Mouse (Mus musculus) CD4-positive, CD25-positive, alpha-beta regulatory T cell, adult 2 months (primary cell): Measurements from ENCODE around the gene Mfn1.

Experiments
- DNase-seq: peaks from one replicate; pipeline ENCODE4 v3.0.0-alpha.2; 2012; ENCODE audit warnings: low read depth, low spot score

Gene Mfn1

DNA sequence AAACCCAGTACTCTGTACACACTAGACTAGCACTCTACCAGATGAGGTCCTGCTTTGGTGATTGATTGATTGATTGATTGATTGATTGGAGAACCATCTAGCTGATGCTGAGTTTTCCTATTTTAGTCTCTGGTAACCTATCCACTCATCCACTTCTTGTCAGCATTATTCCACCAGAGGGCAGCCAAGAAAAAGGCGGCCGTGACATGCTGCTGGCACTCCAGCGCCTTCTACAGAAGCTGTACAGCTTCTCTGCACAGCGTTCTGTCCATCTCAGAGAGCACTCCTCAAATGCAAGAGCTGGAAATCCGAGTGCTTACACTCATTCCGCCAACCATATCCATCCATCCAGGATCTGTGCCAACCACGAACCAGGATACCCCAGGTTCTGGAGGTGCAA, 81.3 kb downstream of the Mfn1 start:
- peak; percentile 42 for DNase-seq

- no peak for DNase-seq
Observed at GRCm38 (mm10) chr3:32611606-32612170, 82.4 kb downstream of the Mfn1 start.

GRCm38 (mm10) chr3:32614786-32615185, 85.5 kb downstream of the Mfn1 start:
- DNase-seq: no peak

- peak; percentile 33 for DNase-seq
Observed at GRCm38 (mm10) chr3:32615376-32615775, 86.1 kb downstream of the Mfn1 start.

GRCm38 (mm10) chr3:32616006-32616330, 86.7 kb downstream of the Mfn1 start:
- peak; percentile 7 for DNase-seq

GRCm38 (mm10) chr3:32616331-32617052, 87.2 kb downstream of the Mfn1 start, which contains the start of gene Gnb4:
Gnb4 (minus strand) TSS chr3:32616585.
- DNase-seq: peak; percentile 62

GRCm38 (mm10) chr3:32617053-32617642, 87.9 kb downstream of the Mfn1 start:
- DNase-seq: no peak

GRCm38 (mm10) chr3:32621658-32622057, 92.4 kb downstream of the Mfn1 start:
- no peak for DNase-seq

- DNase-seq: no peak
Observed at GRCm38 (mm10) chr3:32622106-32622505, 92.8 kb downstream of the Mfn1 start.

GRCm38 (mm10) chr3:32628141-32628540, 98.9 kb downstream of the Mfn1 start:
- no peak for DNase-seq
